Mouse (Mus musculus): Measurements from ENCODE around the gene Lactb. TPM values are rescaled to one million over a fixed set of nuclear protein-coding genes. Genes with fewer than 3 reads are reported as not detected.

The Lactb gene
- total RNA-seq, 2 experiments from 2014 or later, result 21.5 to 23.9 TPM

GRCm38 (mm10) chr9:66907126-66907525 is 68.2 kb downstream of the Lactb start:
- intact Hi-C loops (cut with DNase I), result no loop called here
- no peak for DNase-seq

GRCm38 (mm10) chr9:66905990-66906389 is 69.3 kb downstream of the Lactb start:
- intact Hi-C loops (cut with DNase I), result no loop called here
- no peak for DNase-seq

Other genes starting within 250 kb of the Lactb start
- gene Aph1b, start 180.0 kb downstream of the Lactb start, total RNA-seq (2021), result 1 to 10 TPM; 4.9 to 6.4 TPM
- gene Gm10647, start 178.4 kb downstream of the Lactb start, total RNA-seq (2021), result under 1 TPM in 1 of 2 experiments, not detected in 1; 0.14 TPM
- 1 to 10 TPM; 1.4 TPM for gene Aph1c, start 140.8 kb downstream of the Lactb start, total RNA-seq (2021)
- 10 to 100 TPM in 1 of 2 experiments, 1 to 10 TPM in 1; 9.5 to 10.3 TPM for gene Rab8b, start 55.8 kb downstream of the Lactb start, total RNA-seq (2021)
- gene Rps27l, start 29.4 kb downstream of the Lactb start, total RNA-seq (2021), result 100 to 1,000 TPM; 175 to 183 TPM
- over 10,000 TPM; 11,452 to 11,878 TPM for gene Tpm1, start 73.9 kb upstream of the Lactb start, total RNA-seq (2021)